Mouse (Mus musculus): ENCODE measurements around the gene Ift43.
A peak's percentile ranks its signal among the peaks of the same experiment; 100 is the strongest.

Ift43 gene

GRCm38 (mm10) chr12:86078553-86079201 is 3.7 kb upstream of the Ift43 start, which contains the start of gene Tgfb3:
Tgfb3 (minus strand) TSS chr12:86079041.
- no peak for DNase-seq

DNA sequence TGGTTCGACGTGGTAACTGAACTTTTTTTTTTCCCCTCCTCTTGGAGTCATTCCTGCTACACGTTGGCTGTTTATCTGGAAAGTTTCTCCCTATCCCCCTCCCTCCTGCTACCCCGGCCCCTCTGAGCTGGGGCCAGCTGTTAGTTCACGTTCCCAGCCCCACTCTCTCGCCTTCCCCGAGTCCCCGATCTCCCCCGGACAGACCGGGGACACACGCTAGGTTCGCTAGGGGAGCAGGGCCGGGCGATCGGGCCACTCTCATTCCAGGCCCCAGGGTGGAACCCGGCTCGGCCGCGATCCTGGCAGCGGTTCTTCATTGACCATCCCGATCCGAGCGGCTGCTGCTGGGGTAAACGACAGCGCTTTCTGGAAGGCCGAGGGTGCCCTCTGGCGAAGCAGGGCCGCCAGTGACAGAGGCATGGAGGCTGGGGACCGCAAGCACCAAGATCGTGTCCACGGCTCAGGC is 3.1 kb upstream of the Ift43 start:
- peak; percentile 76 to 90 for DNase-seq

GRCm38 (mm10) chr12:86085873-86086272 is 3.5 kb downstream of the Ift43 start:
- DNase-seq: no peak

- DNase-seq: no peak
Measured at GRCm38 (mm10) chr12:86086550-86086949, 4.2 kb downstream of the Ift43 start.

GRCm38 (mm10) chr12:86088042-86088441 is 5.7 kb downstream of the Ift43 start:
- DNase-seq: no peak

DNA sequence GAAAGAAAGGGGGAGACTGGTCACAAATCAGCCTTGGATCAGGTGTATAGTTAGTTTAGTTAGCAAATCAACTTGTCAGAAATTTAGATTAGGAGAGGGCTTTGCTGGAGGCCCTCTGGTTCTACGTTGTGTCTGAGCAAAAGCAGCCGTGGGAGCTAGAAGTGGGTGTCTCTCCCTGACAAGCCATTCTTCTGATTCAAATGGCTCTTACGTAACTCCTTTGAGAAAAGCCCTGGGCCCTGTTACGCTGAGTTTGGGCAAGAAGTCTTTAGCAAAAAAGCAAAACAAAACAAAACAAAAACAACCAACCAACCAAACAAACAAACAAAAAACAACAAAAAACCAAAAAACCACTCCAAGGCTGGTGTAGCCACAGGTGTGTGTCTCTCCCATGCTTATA is 8.4 kb downstream of the Ift43 start:
- DNase-seq: no peak

- no peak for DNase-seq
Measured at GRCm38 (mm10) chr12:86091601-86092132, 9.3 kb downstream of the Ift43 start.

DNA sequence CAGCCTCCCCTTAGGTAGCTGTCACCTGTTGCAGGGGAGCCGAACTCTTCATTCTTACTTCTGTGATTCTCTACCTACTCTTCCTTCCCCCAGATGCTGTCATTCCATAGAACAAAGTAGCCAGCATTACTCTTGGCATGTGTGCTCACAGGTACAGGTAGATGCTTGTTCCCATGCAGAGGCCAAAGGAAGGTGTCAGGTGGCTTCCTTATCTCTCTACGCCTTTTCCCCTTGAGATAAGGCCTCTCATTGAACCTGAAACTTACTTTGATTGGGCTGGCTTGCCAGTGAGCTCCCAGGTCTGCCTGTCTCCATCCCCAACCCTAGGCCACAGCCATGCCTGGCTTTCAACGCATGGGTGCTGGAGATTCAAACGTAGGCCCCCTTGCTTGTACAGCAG is 11.7 kb downstream of the Ift43 start:
- DNase-seq: no peak

DNA sequence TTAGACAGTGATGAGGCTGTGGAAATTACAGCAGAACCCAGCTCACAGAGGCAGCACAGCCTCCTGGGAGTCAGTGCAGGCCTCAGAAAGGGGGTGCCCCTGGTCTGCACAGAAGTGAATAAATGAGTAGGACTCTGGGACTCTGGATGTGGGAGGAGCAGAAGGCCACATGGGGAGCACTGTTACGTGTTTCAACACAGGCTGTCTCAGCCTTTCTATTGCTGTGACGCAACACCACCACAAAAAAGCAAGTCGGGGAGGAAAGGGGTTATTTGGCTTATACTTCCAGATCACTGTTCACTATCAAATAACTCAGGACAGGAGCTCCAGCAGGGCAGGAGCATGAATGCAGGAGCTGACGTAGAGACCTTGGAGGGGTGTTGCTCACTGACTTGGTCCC is 13.5 kb downstream of the Ift43 start:
- DNase-seq: no peak

- DNase-seq: no peak
Measured at GRCm38 (mm10) chr12:86097781-86098180, 15.4 kb downstream of the Ift43 start.

GRCm38 (mm10) chr12:86100711-86101110 is 18.4 kb downstream of the Ift43 start:
- no peak for DNase-seq

GRCm38 (mm10) chr12:86102686-86103085 is 20.3 kb downstream of the Ift43 start:
- DNase-seq: no peak

- no peak for DNase-seq
Measured at GRCm38 (mm10) chr12:86103391-86103790, 21.1 kb downstream of the Ift43 start.

DNA sequence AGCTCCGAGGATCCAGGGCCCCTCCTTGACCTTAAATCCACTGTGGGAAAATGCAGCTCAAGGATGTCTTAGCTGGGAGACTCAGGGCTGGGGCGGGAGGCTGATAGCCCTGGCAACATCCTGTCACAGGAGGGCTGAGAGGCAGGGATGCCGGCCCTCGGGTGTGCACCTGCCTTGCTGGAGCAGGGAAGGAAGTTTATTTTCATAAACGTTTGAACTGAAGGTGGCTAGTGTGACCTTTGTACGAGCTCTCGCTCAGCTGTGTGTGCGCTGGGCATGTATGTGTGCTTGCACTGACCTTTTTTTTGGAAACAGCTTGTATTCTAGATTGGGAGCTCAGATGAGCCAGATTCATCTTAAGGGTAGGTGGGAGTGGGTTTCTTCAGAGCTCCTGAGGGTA is 21.5 kb downstream of the Ift43 start:
- no peak for DNase-seq

- no peak for DNase-seq
Measured at GRCm38 (mm10) chr12:86104297-86104696, 22.0 kb downstream of the Ift43 start.

DNA sequence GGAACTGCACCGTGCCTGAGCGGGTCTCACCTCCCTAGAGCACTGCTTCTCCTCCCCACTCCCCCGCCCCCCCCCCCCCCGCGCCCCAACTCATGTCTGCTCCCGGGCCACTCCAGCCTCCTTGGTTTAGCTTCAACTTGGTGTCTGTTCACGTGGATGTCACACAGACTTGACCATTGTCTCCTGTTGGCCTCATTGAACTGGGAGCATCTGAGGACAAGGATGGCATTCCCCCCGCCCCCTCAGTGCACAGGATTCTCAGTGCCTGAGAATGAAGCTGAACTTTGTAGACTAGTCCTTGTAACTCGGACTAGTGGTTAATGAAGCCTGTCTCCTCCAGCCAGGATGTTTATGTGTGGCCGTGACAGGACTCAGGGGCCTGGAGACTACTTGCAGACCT is 23.2 kb downstream of the Ift43 start:
- DNase-seq: no peak

GRCm38 (mm10) chr12:86106086-86106485 is 23.7 kb downstream of the Ift43 start:
- DNase-seq: no peak

DNA sequence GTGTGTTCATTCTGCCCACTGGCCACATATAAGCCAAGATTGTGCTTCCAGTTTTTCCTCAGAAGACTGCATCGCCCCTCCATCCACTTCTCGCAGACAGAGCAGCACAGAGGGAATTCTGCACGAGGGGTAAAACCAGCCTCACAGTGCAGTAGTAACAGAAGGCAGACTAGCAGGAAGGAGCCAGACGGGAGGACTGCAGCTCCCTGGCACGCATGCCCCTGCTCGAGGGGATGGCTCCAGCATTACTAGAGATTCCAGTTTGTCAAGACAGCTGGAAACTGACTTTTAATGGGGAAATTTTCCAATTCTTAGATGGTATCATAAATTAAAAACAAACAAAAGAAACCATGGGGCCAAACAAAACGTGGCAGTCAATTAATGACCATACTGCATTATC is 25.3 kb downstream of the Ift43 start:
- DNase-seq: no peak

DNA sequence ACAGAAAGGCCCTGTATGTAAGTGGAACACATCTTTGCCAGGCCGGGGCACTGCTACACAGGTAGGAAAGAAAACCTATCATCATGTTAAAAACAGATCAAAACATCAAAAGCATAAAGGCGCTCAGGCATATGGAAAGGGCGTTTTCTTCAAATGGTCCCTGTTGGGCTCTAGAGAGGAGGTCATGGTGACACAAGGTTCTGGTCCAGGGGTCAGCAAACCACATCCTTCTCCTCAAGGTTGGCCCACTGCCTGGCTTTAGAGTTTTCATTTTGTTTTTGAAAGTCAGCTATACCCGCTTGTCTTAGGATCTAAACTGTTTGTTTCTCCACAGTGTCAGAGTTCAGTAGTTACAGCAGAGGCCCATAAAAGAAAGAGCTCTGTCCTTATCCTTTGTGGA is 27.2 kb downstream of the Ift43 start:
- peak; percentile 14 to 31 for DNase-seq

- peak in 1 of 2 experiments; percentile 33 for DNase-seq
Measured at GRCm38 (mm10) chr12:86110637-86111036, 28.3 kb downstream of the Ift43 start.

DNA sequence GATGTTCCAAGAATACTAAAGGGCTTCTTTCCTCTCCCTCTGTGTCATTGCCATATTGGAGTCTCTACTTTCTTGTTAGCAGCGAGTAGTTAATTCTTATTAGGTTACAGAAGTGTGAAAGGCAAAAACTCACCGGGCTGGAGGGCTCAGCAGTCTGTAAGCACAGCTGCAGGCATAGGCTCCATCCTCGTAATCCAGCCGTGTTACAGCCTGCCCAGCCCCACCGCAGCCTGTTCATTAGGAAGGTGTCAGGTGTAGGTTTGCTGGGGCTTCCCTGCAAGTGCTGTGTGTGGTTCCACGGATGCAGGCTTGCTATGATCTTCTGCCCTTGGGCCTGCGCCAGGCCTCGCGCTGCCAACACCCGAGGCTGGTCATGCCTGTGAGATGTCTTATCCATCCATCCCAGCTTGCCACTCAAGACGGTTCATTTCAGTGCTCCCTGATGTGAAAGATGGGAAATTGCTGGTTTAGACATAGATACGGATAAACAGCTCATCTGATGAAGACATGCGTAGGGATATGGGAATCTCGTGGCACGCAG is 34.0 kb downstream of the Ift43 start:
- DNase-seq: no peak

DNA sequence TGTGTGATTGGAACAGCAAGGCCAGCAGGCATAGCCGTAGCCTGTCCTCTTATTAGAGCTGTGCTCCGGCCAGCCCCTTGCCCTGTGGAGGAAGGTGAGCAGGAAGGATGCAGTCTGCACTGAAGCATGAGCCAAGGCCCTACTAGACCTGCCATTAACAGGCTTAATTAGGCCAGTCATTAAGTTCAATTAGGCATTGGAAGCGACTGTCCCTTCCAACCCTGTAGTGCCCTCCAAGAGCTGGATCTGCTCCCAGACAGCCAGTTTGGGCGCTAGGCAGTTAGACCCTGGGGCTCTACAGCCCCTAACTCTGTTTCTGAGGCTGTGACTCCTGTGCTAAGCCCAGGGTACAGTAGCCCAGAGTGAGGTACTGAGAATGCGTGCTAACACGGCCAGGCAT is 41.7 kb downstream of the Ift43 start:
- no peak for DNase-seq

GRCm38 (mm10) chr12:86128122-86128521 is 45.8 kb downstream of the Ift43 start:
- DNase-seq: no peak

GRCm38 (mm10) chr12:86129005-86129404 is 46.7 kb downstream of the Ift43 start:
- no peak for DNase-seq

DNA sequence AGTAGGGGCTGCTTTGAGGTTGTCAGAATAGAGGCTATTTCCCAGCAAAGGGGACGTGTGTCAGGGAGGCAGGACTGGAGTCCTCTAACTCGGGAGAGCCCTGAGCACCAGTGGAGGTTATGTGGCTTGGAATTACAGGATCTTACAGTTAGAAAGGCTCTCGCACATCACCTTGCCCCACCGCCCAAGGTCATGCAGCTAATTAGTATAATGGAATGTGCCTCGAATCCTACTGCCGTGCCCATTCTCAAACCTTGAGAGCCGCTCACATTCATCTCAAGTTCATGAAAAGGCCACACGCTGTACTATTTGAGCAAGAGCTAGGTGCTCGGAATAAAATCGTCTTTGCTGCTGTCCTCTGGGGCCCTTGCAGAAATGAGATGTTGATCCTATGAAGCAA is 47.4 kb downstream of the Ift43 start:
- no peak for DNase-seq

All from spleen, adult 18-20 months (tissue).